Mouse (Mus musculus): Measurements from ENCODE around the gene Nrk. TPM values are rescaled to one million over a fixed set of nuclear protein-coding genes. Genes with fewer than 3 reads are reported as not detected.
A peak's percentile ranks its signal among the peaks of the same experiment; 100 is the strongest.

Gene Nrk
- total and polyA plus RNA-seq, 2 experiments from 2014 or later, result 0.25 to 0.49 TPM

DNA sequence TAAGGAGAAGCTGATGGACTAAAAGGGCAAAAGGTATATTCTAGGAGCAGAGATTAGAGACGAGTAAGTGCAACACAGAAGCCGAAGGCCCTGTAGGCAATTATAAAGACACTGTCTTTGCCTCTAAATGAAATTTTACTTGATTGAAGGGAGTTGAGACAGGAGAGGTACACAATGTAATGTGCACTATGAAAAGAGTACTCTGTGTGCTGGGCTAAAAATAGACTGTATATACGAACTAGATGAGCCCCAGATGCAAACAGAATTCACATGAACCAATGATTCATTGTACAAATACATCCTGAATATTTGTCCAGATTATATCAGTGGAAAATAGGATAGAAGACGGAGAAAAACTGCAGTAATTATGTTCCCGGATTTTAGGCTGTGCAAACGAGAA lies 113.7 kb downstream of the Nrk start:
- no peak overlapping the region for H3K9ac ChIP-seq (replicated peaks; ENCODE audit: low read length, poor library complexity, severe bottlenecking)
- no peak overlapping the region for H3K4me3 ChIP-seq (ENCODE audit: low read depth, low read length)
- H3K27ac ChIP-seq (ENCODE audit: low read depth, low read length), result no peak overlapping the region
- H3K4me1 ChIP-seq (ENCODE audit: insufficient read depth, low read length), result no peaks in the 10 kb centered on the region
- no peaks in the 10 kb centered on the region for H3K36me3 ChIP-seq (ENCODE audit: insufficient read depth, low read length)
- H3K4me2 ChIP-seq (ENCODE audit: low read depth, low read length, poor library complexity, severe bottlenecking), result no peak overlapping the region
- WGBS, result 65% methylated on average over 6 of the region's 6 CpGs
- no peak for DNase-seq (ENCODE audit: low spot score)
- peaks cover 3% of the 10 kb centered on the region; the same call in 1 of the 2 replicates for H3K27me3 ChIP-seq (ENCODE audit: insufficient read depth, low read length)
- no peaks in the 10 kb centered on the region for H3K9me3 ChIP-seq (ENCODE audit: low read length)
- no peak for TF ChIP-seq CTCF (IDR thresholded peaks at IDR 0.05)
- no peak for ATAC-seq (ENCODE audit: low FRiP score)

DNA sequence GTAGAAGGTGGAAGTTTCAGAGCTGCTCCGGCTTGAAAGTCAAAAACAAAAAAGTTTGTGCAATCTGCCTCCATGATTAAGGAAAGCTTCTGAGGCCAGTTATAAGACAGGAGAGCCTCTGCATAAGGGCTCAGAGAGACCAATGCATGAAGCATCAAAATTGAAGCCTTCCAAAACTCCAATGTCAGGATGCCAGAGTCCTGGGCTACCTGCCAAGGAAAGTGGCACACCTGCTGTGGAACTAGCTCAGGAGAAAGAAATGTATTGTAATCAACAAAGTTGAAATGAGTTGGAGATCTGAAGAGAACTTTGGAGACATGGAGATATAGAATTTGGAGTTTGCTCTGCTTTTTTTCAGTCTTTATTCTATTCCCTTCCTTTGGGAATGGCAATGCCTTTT lies 123.4 kb downstream of the Nrk start:
- no peak overlapping the region for H3K27ac ChIP-seq (ENCODE audit: low read depth, low read length)
- TF ChIP-seq CTCF (IDR thresholded peaks at IDR 0.05), result no peak
- no peak overlapping the region for H3K4me3 ChIP-seq (ENCODE audit: low read depth, low read length)
- H3K4me1 ChIP-seq (ENCODE audit: insufficient read depth, low read length), result no peaks in the 10 kb centered on the region
- ATAC-seq (ENCODE audit: low FRiP score) (no peak), DNase-seq (ENCODE audit: low spot score) (peak; percentile 1)
- H3K9ac ChIP-seq (replicated peaks; ENCODE audit: low read length, poor library complexity, severe bottlenecking), result no peak overlapping the region
- 86% methylated on average over 1 of the region's 1 CpGs for WGBS
- H3K36me3 ChIP-seq (ENCODE audit: insufficient read depth, low read length), result no peaks in the 10 kb centered on the region
- H3K4me2 ChIP-seq (ENCODE audit: low read depth, low read length, poor library complexity, severe bottlenecking), result no peak overlapping the region
- H3K27me3 ChIP-seq (ENCODE audit: insufficient read depth, low read length), result no peaks in the 10 kb centered on the region
- H3K9me3 ChIP-seq (ENCODE audit: low read length), result no peaks in the 10 kb centered on the region

DNA sequence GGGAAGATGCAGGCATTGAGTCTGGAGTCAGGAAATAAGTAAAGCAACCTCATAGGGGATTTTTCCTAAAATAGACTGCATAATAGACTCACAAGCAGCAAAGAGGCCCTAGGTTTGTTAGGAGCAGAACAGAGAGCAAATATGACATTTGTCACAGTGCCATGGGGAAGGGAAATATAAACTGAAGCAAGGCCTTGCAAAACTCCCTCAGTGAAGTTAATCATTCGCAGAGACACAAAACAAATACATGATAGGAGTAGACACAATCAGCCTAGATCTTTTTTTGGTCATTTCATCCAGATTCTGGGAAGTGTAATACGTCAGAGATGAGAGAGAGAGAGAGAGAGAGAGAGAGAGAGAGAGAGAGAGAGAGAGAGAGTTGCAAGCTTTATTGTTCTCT lies 125.1 kb downstream of the Nrk start:
- no peak overlapping the region for H3K27ac ChIP-seq (ENCODE audit: low read depth, low read length)
- H3K4me2 ChIP-seq (ENCODE audit: low read depth, low read length, poor library complexity, severe bottlenecking), result no peak overlapping the region
- H3K4me1 ChIP-seq (ENCODE audit: insufficient read depth, low read length), result no peaks in the 10 kb centered on the region
- no peaks in the 10 kb centered on the region for H3K27me3 ChIP-seq (ENCODE audit: insufficient read depth, low read length)
- no peak for ATAC-seq (ENCODE audit: low FRiP score)
- no peaks in the 10 kb centered on the region for H3K9me3 ChIP-seq (ENCODE audit: low read length)
- no peak for TF ChIP-seq CTCF (IDR thresholded peaks at IDR 0.05)
- 73% methylated on average over 2 of the region's 2 CpGs for WGBS
- no peaks in the 10 kb centered on the region for H3K36me3 ChIP-seq (ENCODE audit: insufficient read depth, low read length)
- DNase-seq (ENCODE audit: low spot score), result no peak
- no peak overlapping the region for H3K4me3 ChIP-seq (ENCODE audit: low read depth, low read length)
- no peak overlapping the region for H3K9ac ChIP-seq (replicated peaks; ENCODE audit: low read length, poor library complexity, severe bottlenecking)

DNA sequence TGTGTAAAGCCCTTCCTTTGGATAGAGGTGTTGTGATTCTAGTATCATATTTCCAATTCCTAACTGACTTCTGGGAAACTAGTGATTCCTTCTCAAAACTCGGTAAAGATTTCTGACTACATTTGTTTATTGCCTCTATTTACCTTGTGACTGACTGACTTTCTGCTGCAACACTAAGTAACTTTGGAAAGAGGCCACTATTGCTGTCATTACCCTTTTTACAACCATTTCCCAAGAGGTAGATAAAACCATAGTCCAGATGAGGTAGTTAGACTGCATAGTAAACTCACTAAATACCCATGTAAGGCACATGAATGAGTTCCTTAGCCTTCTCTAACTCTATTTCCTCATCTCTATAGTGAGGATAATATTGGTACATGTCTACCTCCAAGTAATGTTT lies 126.9 kb downstream of the Nrk start:
- H3K4me2 ChIP-seq (ENCODE audit: low read depth, low read length, poor library complexity, severe bottlenecking), result no peak overlapping the region
- no peaks in the 10 kb centered on the region for H3K36me3 ChIP-seq (ENCODE audit: insufficient read depth, low read length)
- no peaks in the 10 kb centered on the region for H3K4me1 ChIP-seq (ENCODE audit: insufficient read depth, low read length)
- DNase-seq (ENCODE audit: low spot score), result no peak
- WGBS, result 87% methylated on average over 1 of the region's 1 CpGs
- TF ChIP-seq CTCF (IDR thresholded peaks at IDR 0.05), result no peak
- ATAC-seq (ENCODE audit: low FRiP score), result no peak
- no peak overlapping the region for H3K9ac ChIP-seq (replicated peaks; ENCODE audit: low read length, poor library complexity, severe bottlenecking)
- no peaks in the 10 kb centered on the region for H3K27me3 ChIP-seq (ENCODE audit: insufficient read depth, low read length)
- no peak overlapping the region for H3K4me3 ChIP-seq (ENCODE audit: low read depth, low read length)
- H3K27ac ChIP-seq (ENCODE audit: low read depth, low read length), result no peak overlapping the region
- no peaks in the 10 kb centered on the region for H3K9me3 ChIP-seq (ENCODE audit: low read length)

DNA sequence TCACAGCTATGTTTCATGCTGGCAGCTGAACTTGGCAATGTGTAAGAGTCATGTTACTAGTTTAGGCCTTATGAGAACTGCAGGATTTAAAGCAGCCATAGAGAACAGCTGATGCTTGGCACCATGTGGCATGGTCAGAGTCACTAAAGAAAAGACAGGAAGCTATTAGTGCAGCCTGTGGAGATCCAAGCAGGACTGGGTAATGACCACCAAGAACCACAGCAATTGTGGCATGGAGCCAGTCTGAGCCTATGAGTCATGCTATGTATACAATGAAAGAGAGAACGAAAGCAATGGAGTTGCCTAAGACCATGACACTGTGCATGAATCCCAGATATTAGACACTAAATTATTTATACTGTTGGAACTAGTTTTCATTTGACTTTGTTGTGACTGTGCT lies 137.7 kb downstream of the Nrk start:
- H3K27ac ChIP-seq (ENCODE audit: low read depth, low read length), result no peak overlapping the region
- H3K4me2 ChIP-seq (ENCODE audit: low read depth, low read length, poor library complexity, severe bottlenecking), result no peak overlapping the region
- no peaks in the 10 kb centered on the region for H3K9me3 ChIP-seq (ENCODE audit: low read length)
- no peaks in the 10 kb centered on the region for H3K27me3 ChIP-seq (ENCODE audit: insufficient read depth, low read length)
- no peaks in the 10 kb centered on the region for H3K4me1 ChIP-seq (ENCODE audit: insufficient read depth, low read length)
- no peaks in the 10 kb centered on the region for H3K36me3 ChIP-seq (ENCODE audit: insufficient read depth, low read length)
- TF ChIP-seq CTCF (IDR thresholded peaks at IDR 0.05), result no peak
- no peak overlapping the region for H3K4me3 ChIP-seq (ENCODE audit: low read depth, low read length)
- DNase-seq (ENCODE audit: low spot score) (peak; percentile 14), ATAC-seq (ENCODE audit: low FRiP score) (no peak)
- no peak overlapping the region for H3K9ac ChIP-seq (replicated peaks; ENCODE audit: low read length, poor library complexity, severe bottlenecking)
- 79% methylated on average over 1 of the region's 1 CpGs for WGBS

DNA sequence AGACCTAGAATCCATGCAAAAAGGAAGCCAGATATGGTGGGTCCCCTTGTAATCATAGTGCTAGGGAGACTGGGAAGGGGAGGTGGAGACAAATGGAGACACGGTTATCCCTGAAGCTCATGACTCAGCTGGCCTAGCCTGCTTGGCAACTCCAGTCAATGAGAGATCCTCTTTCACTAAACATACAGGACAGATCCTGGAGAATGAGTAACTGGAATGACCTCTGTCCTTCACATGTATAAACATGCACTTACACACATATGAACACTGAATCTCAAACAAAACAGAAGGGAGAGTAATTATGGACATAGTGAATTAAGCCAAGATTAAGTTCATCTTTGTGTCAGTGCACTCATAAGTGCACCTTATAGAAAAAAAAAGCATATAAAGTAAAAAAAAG lies 138.9 kb downstream of the Nrk start:
- no peaks in the 10 kb centered on the region for H3K9me3 ChIP-seq (ENCODE audit: low read length)
- 93% methylated on average over 1 of the region's 1 CpGs for WGBS

More for the DNA sequence above, 138.9 kb downstream of the Nrk start:
- Histone ChIP-seq H3K27ac (ENCODE audit: low read depth, low read length) (no peak overlapping the region), H3K36me3 (ENCODE audit: insufficient read depth, low read length) (no peaks in the 10 kb centered on the region), H3K4me2 (ENCODE audit: low read depth, low read length, poor library complexity, severe bottlenecking) (no peak overlapping the region), H3K9ac (replicated peaks; ENCODE audit: low read length, poor library complexity, severe bottlenecking) (no peak overlapping the region), H3K27me3 (ENCODE audit: insufficient read depth, low read length) (no peaks in the 10 kb centered on the region), H3K4me1 (ENCODE audit: insufficient read depth, low read length) (no peaks in the 10 kb centered on the region), H3K4me3 (ENCODE audit: low read depth, low read length) (no peak overlapping the region)
- no peak for DNase-seq (ENCODE audit: low spot score)
- no peak for TF ChIP-seq CTCF (IDR thresholded peaks at IDR 0.05)
- ATAC-seq (ENCODE audit: low FRiP score), result no peak

Other genes with a start within 250 kb of the Nrk start
- gene Serpina7, start 170.8 kb downstream of the Nrk start, total RNA-seq (2014; rRNA removed), result not detected in 2 replicates
- gene Serpina7, start 170.8 kb downstream of the Nrk start, polyA plus RNA-seq (2015; fragmentation: Nextera tagmentation; extraction: Ambion mirVana), result not detected in 2 replicates
- not detected in 2 replicates for gene 4930513O06Rik, start 171.8 kb downstream of the Nrk start, total RNA-seq (2014; rRNA removed)
- not detected in 2 replicates for gene 4930513O06Rik, start 171.8 kb downstream of the Nrk start, polyA plus RNA-seq (2015; fragmentation: Nextera tagmentation; extraction: Ambion mirVana)

Measured in midbrain, postnatal 0 days (tissue).